Mouse (Mus musculus) ES-Bruce4 (cell line): ENCODE measurements around the gene Gm47995.

Source experiments
- CTCF ChIP-seq: IDR thresholded peaks from one replicate; pipeline ENCODE4 v1.8.1; 2011; ENCODE audit warnings: low read depth, low read length
- POLR2A ChIP-seq: IDR thresholded peaks from one replicate; pipeline ENCODE4 v1.8.1; 2011; ENCODE audit warnings: low read length; ENCODE audit not compliant: insufficient read depth

- TF ChIP-seq POLR2A (no peak), CTCF (no peak)
Observed at GRCm38 (mm10) chr1:151153056-151153652, 45.1 kb upstream of the Gm47995 start.
